Mouse (Mus musculus) limb, embryonic 14.5 days (tissue): Measurements from ENCODE around the gene Slc4a1. TPM values are rescaled to one million over a fixed set of nuclear protein-coding genes. Genes with fewer than 3 reads are reported as not detected.
A peak's percentile ranks its signal among the peaks of the same experiment; 100 is the strongest.

ENCODE experiments used
- ATAC-seq: fragments of 200-750 bp; cut with Nextera tagmentation; 2 replicates; pipeline ENCODE4 v1.8.0; 2017; ENCODE audit warnings: low read depth, moderate number of reproducible peaks, moderate TSS enrichment; ENCODE audit not compliant: low FRiP score
- DNase-seq: peaks from one replicate; pipeline ENCODE4 v3.0.0-alpha.2; 2015; ENCODE audit warnings: low spot score
- H3K27ac ChIP-seq: fragments of 300-500 bp; sonication (generic); replicated peaks from 2 replicates; pipeline ENCODE4 v1.5.1; 2014; ENCODE audit warnings: low read depth, mild to moderate bottlenecking, low read length, moderate library complexity, mixed read lengths
- H3K27me3 ChIP-seq: fragments of 300-500 bp; sonication (generic); 2 replicates; pipeline ENCODE4 v1.6.1; 2014; ENCODE audit warnings: low read length, mixed read lengths; ENCODE audit not compliant: control insufficient read depth, insufficient read depth
- H3K36me3 ChIP-seq: fragments of 300-500 bp; sonication (generic); 2 replicates; pipeline ENCODE4 v1.6.1; 2014; ENCODE audit warnings: mild to moderate bottlenecking, low read length, moderate library complexity, mixed read lengths; ENCODE audit not compliant: control insufficient read depth, insufficient read depth
- H3K4me1 ChIP-seq: fragments of 300-500 bp; sonication (generic); 2 replicates; pipeline ENCODE4 v1.6.1; 2014; ENCODE audit warnings: antibody characterized with exemption, low read length, mixed read lengths; ENCODE audit not compliant: control insufficient read depth, insufficient read depth
- H3K4me2 ChIP-seq: fragments of 300-500 bp; sonication (generic); replicated peaks from 2 replicates; pipeline ENCODE4 v1.6.1; 2014; ENCODE audit warnings: low read depth, mild to moderate bottlenecking, low read length, moderate library complexity; ENCODE audit not compliant: severe bottlenecking
- H3K4me3 ChIP-seq: fragments of 300-500 bp; sonication (generic); replicated peaks from 2 replicates; pipeline ENCODE4 v1.5.1; 2014; ENCODE audit warnings: low read length
- H3K9ac ChIP-seq: fragments of 300-500 bp; sonication (generic); 2 replicates; pipeline ENCODE4 v1.6.1; 2014; ENCODE audit warnings: mild to moderate bottlenecking, low read depth, low read length, moderate library complexity; ENCODE audit not compliant: severe bottlenecking
- H3K9me3 ChIP-seq: fragments of 300-500 bp; sonication (generic); 2 replicates; pipeline ENCODE4 v1.6.1; 2016; ENCODE audit warnings: low read length; ENCODE audit not compliant: control insufficient read depth
- POLR2A ChIP-seq: fragments of 200-500 bp; IDR thresholded peaks from 2 replicates; pipeline ENCODE4 v1.8.0; 2012; ENCODE audit warnings: inconsistent platforms, mild to moderate bottlenecking, moderate library complexity, borderline replicate concordance; ENCODE audit not compliant: insufficient read depth, insufficient read length; ENCODE audit errors: extremely low read depth
- WGBS: fragments of 180-500 bp; shearing (Covaris S2); extraction: QIAGEN DNeasy Blood & Tissue Kit; methylation state at CpG from one replicate; pipeline ENCODE4 v1.1.7; 2014; 5-methylcytosine and 5-hydroxymethylcytosine counted together
- polyA plus RNA-seq, 2 experiments: library from polyadenylated mRNA; depleted of rRNA in 1 of 2; stranded (reverse) in 1 of 2; unstranded in 1 of 2; fragments of >200 nt; fragmentation: Nextera tagmentation in 1 of 2; extraction: Ambion mirVana in 1 of 2; gene quantifications; 2 replicates each; pipeline versions ENCODE4 v1.2.1 to v1.2.3; 2012 to 2014

Gene Slc4a1
- polyA plus RNA-seq, 2 experiments = 3.5 to 6.6 TPM

DNA sequence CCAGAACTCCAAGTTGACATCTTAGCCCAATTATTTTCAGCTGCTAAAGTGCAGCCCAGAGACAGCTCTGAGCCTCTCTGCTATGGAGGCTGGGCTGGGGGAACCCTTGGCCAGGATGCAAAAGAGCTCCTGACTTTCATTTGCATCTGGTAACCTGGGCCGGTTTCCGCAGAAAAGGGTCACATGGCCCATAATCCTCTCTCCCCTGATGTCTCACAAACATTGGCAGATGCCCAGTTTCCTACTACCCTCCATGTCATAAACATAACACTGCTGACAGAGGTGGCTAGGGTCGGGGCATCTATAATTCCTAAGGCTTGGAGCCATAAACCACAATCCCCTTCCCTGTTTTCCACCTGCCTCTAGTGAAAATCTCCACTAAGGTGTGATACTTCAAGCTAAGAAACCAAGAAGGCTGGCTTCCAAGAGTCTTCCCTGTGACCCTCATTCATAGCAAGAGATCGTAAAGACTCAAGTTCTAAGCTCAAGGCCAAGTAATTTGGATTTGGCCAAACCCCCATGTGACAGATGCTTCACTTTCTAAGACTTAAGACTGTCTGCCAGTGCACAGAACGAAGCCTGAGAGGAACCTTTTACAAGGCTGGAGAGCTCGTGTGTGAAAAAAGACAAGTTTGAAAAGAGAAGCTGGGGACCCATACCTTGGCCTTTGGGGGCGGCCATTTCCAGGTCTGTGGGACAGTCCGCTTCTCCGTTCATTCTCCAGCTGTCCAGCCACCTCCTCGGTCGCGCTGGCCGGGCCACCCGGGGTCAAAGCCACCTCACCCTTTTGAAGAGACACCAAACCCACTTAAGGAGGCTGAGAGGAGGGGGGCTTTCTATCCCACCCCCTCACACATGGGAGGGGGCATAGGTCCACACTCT lies 50.1 kb downstream of the Slc4a1 start:
- H3K9me3 ChIP-seq = no peaks in the 10 kb centered on the region
- H3K4me3 ChIP-seq = peak overlapping the region; percentile 100
- H3K36me3 ChIP-seq = peaks cover 42% of the 10 kb centered on the region
- no peak for ATAC-seq
- 8% methylated on average over 14 of the region's 14 CpGs for WGBS
- TF ChIP-seq POLR2A = no peak
- DNase-seq = peak; percentile 55
- peaks cover 12% of the 10 kb centered on the region for H3K4me1 ChIP-seq
- peak overlapping the region; percentile 98 for H3K27ac ChIP-seq
- peak overlapping the region; percentile 99 for H3K9ac ChIP-seq
- no peaks in the 10 kb centered on the region for H3K27me3 ChIP-seq
- H3K4me2 ChIP-seq = peak overlapping the region; percentile 94

DNA sequence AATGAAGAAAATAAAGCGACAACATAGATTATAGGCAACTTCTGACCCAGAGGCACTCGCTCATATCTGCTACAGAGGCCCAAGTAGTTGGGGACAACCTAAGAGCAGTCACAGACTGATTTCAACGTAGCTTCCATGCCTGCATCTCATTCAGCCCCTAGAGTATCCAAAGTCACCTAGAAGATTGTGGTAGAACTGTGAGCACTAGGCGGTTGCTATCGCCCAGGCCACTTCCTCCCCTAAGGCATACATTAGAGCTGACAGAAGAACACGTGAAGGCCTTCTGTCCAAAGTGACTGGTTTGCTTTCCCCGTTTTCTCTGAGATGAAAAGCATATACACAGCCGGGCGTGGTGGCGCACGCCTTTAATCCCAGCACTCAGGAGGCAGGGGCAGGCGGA lies 51.7 kb downstream of the Slc4a1 start:
- Histone ChIP-seq H3K4me3 (no peak overlapping the region), H3K4me2 (no peak overlapping the region), H3K4me1 (peaks cover 19% of the 10 kb centered on the region), H3K9me3 (no peaks in the 10 kb centered on the region), H3K9ac (no peak overlapping the region), H3K27ac (no peak overlapping the region), H3K27me3 (no peaks in the 10 kb centered on the region), H3K36me3 (peaks cover 58% of the 10 kb centered on the region)
- DNase-seq = no peak
- no peak for TF ChIP-seq POLR2A
- no peak for ATAC-seq
- 90% methylated on average over 12 of the region's 12 CpGs for WGBS

DNA sequence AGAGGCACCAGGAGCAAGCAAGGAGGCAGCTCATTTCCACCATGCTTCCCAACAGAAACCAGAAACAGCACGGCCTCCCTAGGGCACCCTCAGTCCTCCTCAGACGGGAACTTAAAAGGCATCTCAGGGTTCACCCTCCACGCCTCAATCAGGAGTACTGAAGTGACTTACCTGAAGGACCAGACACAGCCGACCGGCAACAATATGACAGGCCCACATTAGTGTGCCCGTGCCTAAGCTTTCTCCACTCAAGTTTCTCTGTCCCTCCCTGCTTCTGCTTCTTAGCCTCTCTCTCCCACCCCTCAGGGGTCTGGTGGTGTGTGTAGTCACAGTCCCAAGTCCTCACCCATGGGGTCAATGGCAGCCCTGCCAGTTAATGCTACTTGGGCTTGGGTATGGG lies 53.4 kb downstream of the Slc4a1 start:
- H3K4me3 ChIP-seq = no peak overlapping the region
- H3K4me1 ChIP-seq = peaks cover 21% of the 10 kb centered on the region
- no peak for ATAC-seq
- H3K9me3 ChIP-seq = no peaks in the 10 kb centered on the region
- no peak for TF ChIP-seq POLR2A
- H3K27ac ChIP-seq = no peak overlapping the region
- no peak for DNase-seq
- no peak overlapping the region for H3K9ac ChIP-seq
- peaks cover 69% of the 10 kb centered on the region for H3K36me3 ChIP-seq
- 72% methylated on average over 6 of the region's 6 CpGs for WGBS
- no peak overlapping the region for H3K4me2 ChIP-seq
- no peaks in the 10 kb centered on the region for H3K27me3 ChIP-seq

DNA sequence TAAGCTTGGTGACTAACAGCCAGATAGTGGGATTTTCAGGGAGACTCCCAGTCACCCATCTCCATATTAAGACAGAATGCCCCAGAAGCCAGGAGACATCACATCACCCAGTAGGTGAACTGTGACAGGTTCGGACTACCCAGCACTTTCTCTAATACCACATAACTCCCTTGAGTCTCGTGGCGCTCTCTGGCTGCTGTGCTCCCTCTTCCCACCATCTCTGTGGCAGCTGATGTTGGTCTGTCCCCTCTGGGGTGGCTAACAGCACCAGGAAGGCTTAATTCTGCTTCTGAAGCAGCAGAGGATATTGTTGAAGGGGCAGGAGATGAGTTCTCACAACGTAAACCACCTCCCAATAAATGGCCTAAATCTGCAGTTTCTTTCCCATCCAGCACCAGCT lies 54.0 kb downstream of the Slc4a1 start:
- WGBS = 83% methylated on average over 4 of the region's 4 CpGs
- peaks cover 75% of the 10 kb centered on the region for H3K36me3 ChIP-seq
- H3K4me2 ChIP-seq = no peak overlapping the region
- no peak overlapping the region for H3K9ac ChIP-seq
- no peak for ATAC-seq
- peaks cover 21% of the 10 kb centered on the region for H3K4me1 ChIP-seq
- TF ChIP-seq POLR2A = no peak
- H3K27ac ChIP-seq = no peak overlapping the region
- no peak overlapping the region for H3K4me3 ChIP-seq
- H3K27me3 ChIP-seq = no peaks in the 10 kb centered on the region
- H3K9me3 ChIP-seq = no peaks in the 10 kb centered on the region
- no peak for DNase-seq

DNA sequence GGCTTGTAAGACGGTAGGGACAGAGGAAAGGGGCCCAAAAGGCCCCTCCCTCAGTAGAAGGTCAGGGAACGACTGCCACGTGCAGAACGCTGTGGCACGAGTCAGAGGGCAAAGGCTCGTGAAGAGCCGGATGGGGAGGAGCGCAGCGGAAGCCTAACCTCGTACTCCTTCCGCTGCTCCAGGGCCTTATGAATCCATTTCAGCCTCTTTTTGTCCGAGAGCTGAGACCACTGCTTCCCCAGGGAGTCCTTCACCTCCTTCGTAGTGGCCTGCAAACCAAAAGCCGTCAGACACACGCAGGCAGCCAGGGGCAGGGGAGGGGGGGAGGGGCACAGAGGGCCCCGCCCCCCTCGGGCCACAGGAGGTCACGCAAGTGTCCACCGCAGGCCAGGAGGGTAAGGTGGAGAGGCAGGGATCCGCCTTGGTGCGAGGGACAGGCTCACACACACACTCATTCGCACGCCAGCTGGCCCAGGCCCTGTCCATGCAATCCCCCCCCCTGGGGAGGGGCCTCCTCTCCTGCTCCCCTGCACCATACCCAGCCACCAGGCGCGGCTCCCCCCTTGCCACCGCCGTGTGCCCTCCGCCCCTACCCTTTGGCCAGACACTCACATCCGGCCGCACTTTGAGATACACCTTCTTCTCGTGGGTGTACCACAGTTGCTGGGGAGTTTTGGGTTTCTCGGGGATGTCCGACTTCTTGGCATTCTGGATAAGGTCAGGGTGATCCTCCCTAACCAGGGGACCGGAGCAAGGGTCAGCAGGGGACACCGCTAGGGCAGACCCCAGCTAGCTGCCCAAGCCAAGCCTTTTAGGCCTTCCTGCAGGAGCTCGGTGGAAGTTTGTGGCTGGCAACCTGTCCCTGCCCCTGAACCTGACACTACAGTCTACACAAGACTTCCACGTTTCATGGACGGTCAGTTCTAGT lies 55.0 kb downstream of the Slc4a1 start:
- H3K27me3 ChIP-seq = no peaks in the 10 kb centered on the region
- TF ChIP-seq POLR2A = no peak
- no peak overlapping the region for H3K27ac ChIP-seq
- peaks cover 84% of the 10 kb centered on the region for H3K36me3 ChIP-seq
- H3K9me3 ChIP-seq = no peaks in the 10 kb centered on the region
- 51% methylated on average over 26 of the region's 38 CpGs for WGBS
- ATAC-seq (no peak), DNase-seq (no peak)
- H3K4me1 ChIP-seq = peaks cover 17% of the 10 kb centered on the region
- H3K4me3 ChIP-seq = no peak overlapping the region
- no peak overlapping the region for H3K4me2 ChIP-seq
- peak overlapping the region; percentile 31 for H3K9ac ChIP-seq
